Mouse (Mus musculus): ENCODE measurements around the gene Syt3. TPM values are rescaled to one million over a fixed set of nuclear protein-coding genes. Genes with fewer than 3 reads are reported as not detected.
A peak's percentile ranks its signal among the peaks of the same experiment; 100 is the strongest.

The Syt3 gene
- total RNA-seq, 1 experiment from 2014 or later: 0.64 TPM

- peak; percentile 49; the same call in 1 of the 2 replicates for ATAC-seq (replicated peaks; ENCODE audit: low read depth, poor library complexity, severe bottlenecking)
Observed at GRCm38 (mm10) chr7:44401673-44402072, 17.8 kb downstream of the Syt3 start.

GRCm38 (mm10) chr7:44405346-44406014 is 21.6 kb downstream of the Syt3 start:
- ATAC-seq (replicated peaks; ENCODE audit: low read depth, poor library complexity, severe bottlenecking): peak; percentile 89

GRCm38 (mm10) chr7:44406015-44406355 is 22.1 kb downstream of the Syt3 start:
- no peak for ATAC-seq (replicated peaks; ENCODE audit: low read depth, poor library complexity, severe bottlenecking)

DNA sequence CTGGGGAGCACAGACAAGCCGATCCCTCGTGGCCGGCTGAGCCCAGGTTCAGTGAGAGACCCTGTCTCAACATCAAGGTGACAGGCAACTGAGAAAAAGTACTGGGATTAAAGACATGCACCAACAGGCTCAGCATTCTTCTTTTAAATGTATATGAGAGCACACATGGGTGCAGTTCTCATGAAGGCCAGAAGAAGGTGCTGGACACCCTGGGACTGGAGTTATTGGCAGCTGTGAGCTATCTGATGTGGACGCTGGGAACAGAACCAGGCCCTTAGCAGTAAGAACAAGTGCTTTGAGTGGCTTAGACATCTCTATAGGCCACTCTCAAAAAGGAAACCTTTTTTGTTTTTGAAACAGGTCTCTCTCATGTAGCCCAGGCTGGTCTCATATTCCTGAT is 27.2 kb downstream of the Syt3 start:
- ATAC-seq (replicated peaks; ENCODE audit: low read depth, poor library complexity, severe bottlenecking): no peak

DNA sequence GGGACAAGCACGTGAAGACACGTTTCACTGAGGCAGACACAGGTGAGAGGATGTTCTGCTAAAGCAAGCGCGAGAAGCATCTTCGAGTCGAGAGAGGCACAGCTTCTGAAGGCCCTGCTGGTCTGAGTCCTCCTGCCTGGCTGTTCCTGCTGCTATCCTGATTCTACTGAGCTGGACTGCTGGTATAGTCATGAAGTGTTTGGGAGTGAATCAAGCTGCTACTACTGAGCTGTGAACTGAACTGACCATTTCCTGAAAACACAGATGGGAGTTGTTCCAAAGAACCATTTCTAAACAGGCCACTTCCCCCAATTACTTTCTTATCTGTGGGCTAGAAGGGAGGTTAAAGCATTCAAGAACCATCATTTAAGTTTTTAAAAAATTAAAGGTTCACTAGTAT is 29.4 kb downstream of the Syt3 start:
- ATAC-seq (replicated peaks; ENCODE audit: low read depth, poor library complexity, severe bottlenecking): no peak

- no peak for ATAC-seq (replicated peaks; ENCODE audit: low read depth, poor library complexity, severe bottlenecking)
Observed at GRCm38 (mm10) chr7:44427666-44428065, 43.8 kb downstream of the Syt3 start.

GRCm38 (mm10) chr7:44428171-44428950 is 44.5 kb downstream of the Syt3 start:
- peak; percentile 27; the same call in 1 of the 2 replicates for ATAC-seq (replicated peaks; ENCODE audit: low read depth, poor library complexity, severe bottlenecking)

GRCm38 (mm10) chr7:44428968-44429521 is 45.1 kb downstream of the Syt3 start, which contains the start of gene Lrrc4b:
Gene Lrrc4b (plus strand): TSS chr7:44429018.
- ATAC-seq (replicated peaks; ENCODE audit: low read depth, poor library complexity, severe bottlenecking): no peak

GRCm38 (mm10) chr7:44429534-44430488 is 45.9 kb downstream of the Syt3 start:
- peak; percentile 47 for ATAC-seq (replicated peaks; ENCODE audit: low read depth, poor library complexity, severe bottlenecking)

DNA sequence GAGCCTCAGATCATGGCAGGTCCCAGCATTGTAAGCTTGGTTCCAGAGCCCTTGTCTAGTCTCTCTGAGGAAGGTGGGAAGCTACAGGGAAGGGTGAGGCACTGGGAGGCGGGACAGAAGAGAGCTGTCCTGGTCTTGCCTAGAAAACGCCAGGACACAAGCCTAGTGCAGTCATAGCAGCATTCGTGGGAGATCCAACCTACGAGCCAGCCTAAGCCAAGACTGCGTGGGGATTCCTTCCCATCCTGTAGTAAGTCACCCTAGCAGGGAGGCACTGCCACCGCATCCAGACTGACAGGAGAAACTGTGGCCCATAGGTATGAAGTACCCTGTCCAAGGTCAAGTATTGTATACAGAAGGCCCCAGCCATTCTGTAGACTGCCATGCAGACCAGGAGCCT is 48.6 kb downstream of the Syt3 start:
- no peak for ATAC-seq (replicated peaks; ENCODE audit: low read depth, poor library complexity, severe bottlenecking)

GRCm38 (mm10) chr7:44433371-44433770 is 49.5 kb downstream of the Syt3 start:
- peak; percentile 39 for ATAC-seq (replicated peaks; ENCODE audit: low read depth, poor library complexity, severe bottlenecking)

DNA sequence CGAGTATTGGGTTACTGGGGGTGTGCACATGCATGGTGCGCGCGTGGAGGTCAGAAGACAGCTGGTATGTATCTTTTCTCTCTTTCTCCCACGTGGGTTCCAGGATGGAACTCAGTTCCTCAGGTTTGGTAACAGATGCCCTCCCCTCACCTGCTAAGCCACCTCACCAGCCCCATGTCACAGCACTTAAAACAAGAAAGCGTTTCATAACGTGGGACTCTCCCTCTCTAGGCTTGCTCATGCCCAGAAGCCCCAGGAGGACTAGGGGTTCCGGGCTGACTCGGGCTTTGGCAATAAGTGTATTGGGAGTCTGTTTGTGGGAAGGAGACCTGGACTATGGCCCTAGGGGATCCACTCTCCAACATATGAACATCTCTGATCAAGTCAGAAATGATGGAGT is 50.2 kb downstream of the Syt3 start:
- no peak for ATAC-seq (replicated peaks; ENCODE audit: low read depth, poor library complexity, severe bottlenecking)

GRCm38 (mm10) chr7:44435796-44436195 is 51.9 kb downstream of the Syt3 start:
- no peak for ATAC-seq (replicated peaks; ENCODE audit: low read depth, poor library complexity, severe bottlenecking)

- ATAC-seq (replicated peaks; ENCODE audit: low read depth, poor library complexity, severe bottlenecking): no peak
Observed at GRCm38 (mm10) chr7:44436267-44436666, 52.4 kb downstream of the Syt3 start.

- no peak for ATAC-seq (replicated peaks; ENCODE audit: low read depth, poor library complexity, severe bottlenecking)
Observed at GRCm38 (mm10) chr7:44437188-44437587, 53.3 kb downstream of the Syt3 start.

GRCm38 (mm10) chr7:44437933-44438332 is 54.0 kb downstream of the Syt3 start:
- no peak for ATAC-seq (replicated peaks; ENCODE audit: low read depth, poor library complexity, severe bottlenecking)

- ATAC-seq (replicated peaks; ENCODE audit: low read depth, poor library complexity, severe bottlenecking): no peak
Observed at GRCm38 (mm10) chr7:44439696-44440095, 55.8 kb downstream of the Syt3 start.

GRCm38 (mm10) chr7:44440479-44440878 is 56.6 kb downstream of the Syt3 start:
- ATAC-seq (replicated peaks; ENCODE audit: low read depth, poor library complexity, severe bottlenecking): no peak

GRCm38 (mm10) chr7:44441180-44441579 is 57.3 kb downstream of the Syt3 start:
- ATAC-seq (replicated peaks; ENCODE audit: low read depth, poor library complexity, severe bottlenecking): no peak

DNA sequence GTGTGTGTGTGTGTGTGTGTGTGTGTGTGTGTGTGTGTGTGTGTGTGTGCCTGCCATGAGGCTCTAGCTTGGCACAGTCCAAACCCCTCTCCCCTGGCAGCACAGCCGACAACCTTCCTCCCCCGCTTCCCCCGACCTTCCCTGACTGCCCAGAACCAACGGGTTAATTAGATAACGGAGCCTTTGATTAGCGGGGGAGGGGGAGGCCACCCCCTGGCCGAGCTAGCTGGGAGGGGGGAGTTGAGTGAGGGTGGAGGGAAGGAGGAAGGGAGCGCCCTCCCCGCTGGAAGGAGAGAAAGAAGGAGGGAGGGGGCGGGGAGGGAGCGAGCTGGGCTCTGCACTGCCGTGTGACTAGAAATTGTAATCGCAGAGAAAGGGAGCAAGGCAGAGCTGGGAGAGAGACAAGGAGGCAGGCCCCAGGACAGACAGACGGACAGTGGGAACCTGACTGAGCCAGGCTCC is 57.8 kb downstream of the Syt3 start:
- no peak; the same call in 1 of the 2 replicates for ATAC-seq (replicated peaks; ENCODE audit: low read depth, poor library complexity, severe bottlenecking)
